Mouse (Mus musculus) forebrain, postnatal 0 days (tissue): Measurements from ENCODE around the gene Tent2. TPM values are rescaled to one million over a fixed set of nuclear protein-coding genes. Genes with fewer than 3 reads are reported as not detected.

Source experiments
- ATAC-seq: fragments of 200-750 bp; cut with Nextera tagmentation; 2 replicates; pipeline ENCODE4 v1.8.0; 2017; ENCODE audit warnings: mild to moderate bottlenecking, moderate library complexity
- DNase-seq: peaks from one replicate; pipeline ENCODE4 v3.0.0-alpha.2; 2015
- H3K27ac ChIP-seq: fragments of 300-500 bp; sonication (generic); 2 replicates; pipeline ENCODE4 v1.5.1; 2014; ENCODE audit warnings: low read depth, mild to moderate bottlenecking, antibody characterized with exemption, low read length, moderate library complexity, mixed read lengths
- H3K27me3 ChIP-seq: fragments of 300-500 bp; sonication (generic); 2 replicates; pipeline ENCODE4 v1.6.1; 2014; ENCODE audit warnings: mild to moderate bottlenecking, low read length, mixed read lengths; ENCODE audit not compliant: insufficient read depth
- H3K36me3 ChIP-seq: fragments of 300-500 bp; sonication (generic); 2 replicates; pipeline ENCODE4 v1.6.1; 2014; ENCODE audit warnings: mild to moderate bottlenecking, moderate library complexity; ENCODE audit not compliant: insufficient read depth
- H3K4me1 ChIP-seq: fragments of 300-500 bp; sonication (generic); 2 replicates; pipeline ENCODE4 v1.6.1; 2014; ENCODE audit warnings: antibody characterized with exemption; ENCODE audit not compliant: insufficient read depth
- H3K4me2 ChIP-seq: fragments of 300-500 bp; sonication (generic); 2 replicates; pipeline ENCODE4 v1.6.1; 2014; ENCODE audit warnings: low read depth, mild to moderate bottlenecking, moderate library complexity
- H3K4me3 ChIP-seq: fragments of 300-500 bp; sonication (generic); 2 replicates; pipeline ENCODE4 v1.5.1; 2014; ENCODE audit warnings: low read depth, low read length, mixed read lengths
- H3K9ac ChIP-seq: fragments of 300-500 bp; sonication (generic); 2 replicates; pipeline ENCODE4 v1.6.1; 2014; ENCODE audit warnings: mild to moderate bottlenecking
- H3K9me3 ChIP-seq: fragments of 300-500 bp; sonication (generic); 2 replicates; pipeline ENCODE4 v1.6.1; 2016; ENCODE audit warnings: low read length
- CTCF ChIP-seq: sonication (generic); IDR thresholded peaks from 2 replicates; pipeline ENCODE4 v1.5.1; 2016; ENCODE audit warnings: antibody characterized with exemption, control low read depth, low read depth
- WGBS: fragments of 180-500 bp; shearing (Covaris S2); extraction: QIAGEN DNeasy Blood & Tissue Kit; methylation state at CpG from one replicate; pipeline ENCODE4 v1.1.7; 2014; 5-methylcytosine and 5-hydroxymethylcytosine counted together
- polyA plus RNA-seq: library from polyadenylated mRNA; unstranded; fragments of >200 nt; fragmentation: Nextera tagmentation; extraction: Ambion mirVana; gene quantifications from 2 replicates; pipeline ENCODE4 v1.2.1, GENCODE M21; 2015
- total RNA-seq: library from RNA; depleted of rRNA; stranded (reverse); fragments of >200 nt; gene quantifications from 2 replicates; pipeline ENCODE4 v1.2.3, GENCODE M21; 2014; rRNA removed

Gene Tent2
- 31.4 and 51.7 TPM in 2 replicates for total RNA-seq
- 23.7 and 27.5 TPM in 2 replicates for polyA plus RNA-seq

DNA sequence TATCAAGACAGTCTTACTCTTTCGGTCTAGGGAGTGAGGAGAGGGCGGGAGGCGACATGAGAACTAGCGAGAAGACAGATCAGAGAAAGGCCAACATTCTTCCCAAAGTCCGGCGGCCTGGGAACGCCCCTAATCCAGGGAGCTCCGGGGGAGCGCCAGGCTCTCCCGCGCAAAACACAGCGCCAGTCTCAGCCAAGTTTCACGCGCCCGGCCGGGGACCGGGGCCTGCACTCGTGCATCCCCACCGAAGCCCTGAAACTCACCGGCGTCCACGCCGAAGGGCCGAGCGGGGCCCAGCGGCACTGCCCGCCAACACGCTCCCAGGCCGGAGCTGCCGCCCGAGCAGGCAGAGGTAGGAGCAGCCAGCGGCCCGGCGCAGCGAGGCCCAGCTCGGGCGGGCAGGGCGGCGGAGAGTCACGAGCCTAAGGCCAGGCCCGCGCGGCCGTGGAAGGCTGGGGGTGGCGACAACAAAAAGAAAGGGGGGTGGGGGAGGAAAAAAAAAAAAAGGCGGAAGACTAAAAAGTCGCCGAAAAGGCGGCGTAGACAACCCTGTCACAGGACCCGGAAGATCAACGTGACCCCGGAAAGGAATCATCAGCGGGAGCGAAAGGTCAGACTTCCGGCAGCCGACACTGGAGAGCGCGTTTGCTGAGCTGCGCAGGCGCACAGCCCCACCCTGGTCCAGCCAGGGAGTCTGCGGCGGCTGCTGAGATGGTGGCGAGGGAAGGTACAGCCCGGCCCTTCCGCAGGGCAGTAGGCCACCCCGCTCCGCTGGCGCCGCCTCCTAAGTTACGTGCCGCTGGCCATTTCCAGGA is at the start of gene Tent2:
TSS of gene Tent2 (minus strand) at position 555 of the 815 bp plus-strand sequence.
- ATAC-seq (peak; percentile 99), DNase-seq (peak; percentile 96)
- peak within 1 kb of the TSS; percentile 93 for H3K27ac ChIP-seq
- no peaks in the 10 kb centered on the region for H3K9me3 ChIP-seq
- peaks cover 9% of the 10 kb centered on the region; the same call in 1 of the 2 replicates for H3K4me1 ChIP-seq
- H3K9ac ChIP-seq = peak within 1 kb of the TSS; percentile 84
- 1% methylated on average over 71 of the region's 72 CpGs for WGBS
- H3K4me3 ChIP-seq = peak within 1 kb of the TSS; percentile 99
- peak within 1 kb of the TSS; percentile 65 for H3K4me2 ChIP-seq
- no peaks in the 10 kb centered on the region for H3K36me3 ChIP-seq
- peak; percentile 2; the same call in 1 of the 2 replicates for TF ChIP-seq CTCF
- H3K27me3 ChIP-seq = no peaks in the 10 kb centered on the region

DNA sequence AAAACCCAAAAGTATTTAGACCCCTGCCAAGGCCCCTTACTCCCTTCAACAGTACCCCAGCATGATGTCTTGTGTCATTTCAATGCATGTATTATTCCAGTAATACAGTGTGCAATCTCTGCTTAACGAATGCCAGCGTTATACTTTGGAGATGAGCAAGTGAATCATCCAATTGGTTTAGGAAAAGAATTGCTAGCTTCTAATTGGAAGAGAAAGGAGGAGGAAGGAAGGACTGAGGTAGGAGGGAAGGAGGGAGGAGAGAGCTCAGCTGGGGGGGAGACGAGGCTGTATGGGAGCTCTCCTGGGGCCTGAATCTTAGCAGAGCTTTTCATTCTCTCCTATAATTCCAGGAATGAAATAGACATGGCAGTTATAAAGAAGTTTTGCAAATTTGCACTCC is 49.0 kb upstream of the Tent2 start:
- TF ChIP-seq CTCF = no peak
- ATAC-seq (peak; percentile 75; the same call in 1 of the 2 replicates), DNase-seq (no peak)
- 21% methylated on average over 3 of the region's 3 CpGs for WGBS
- no peaks in the 10 kb centered on the region for H3K9me3 ChIP-seq
- H3K27me3 ChIP-seq = no peaks in the 10 kb centered on the region
- H3K4me3 ChIP-seq = no peak overlapping the region
- no peak overlapping the region for H3K27ac ChIP-seq
- H3K4me2 ChIP-seq = no peak overlapping the region
- H3K9ac ChIP-seq = no peak overlapping the region
- no peaks in the 10 kb centered on the region for H3K36me3 ChIP-seq
- 0 out of 2 replicates have a peak, but pooled peaks cover 2% of the 10 kb centered on the region for H3K4me1 ChIP-seq

DNA sequence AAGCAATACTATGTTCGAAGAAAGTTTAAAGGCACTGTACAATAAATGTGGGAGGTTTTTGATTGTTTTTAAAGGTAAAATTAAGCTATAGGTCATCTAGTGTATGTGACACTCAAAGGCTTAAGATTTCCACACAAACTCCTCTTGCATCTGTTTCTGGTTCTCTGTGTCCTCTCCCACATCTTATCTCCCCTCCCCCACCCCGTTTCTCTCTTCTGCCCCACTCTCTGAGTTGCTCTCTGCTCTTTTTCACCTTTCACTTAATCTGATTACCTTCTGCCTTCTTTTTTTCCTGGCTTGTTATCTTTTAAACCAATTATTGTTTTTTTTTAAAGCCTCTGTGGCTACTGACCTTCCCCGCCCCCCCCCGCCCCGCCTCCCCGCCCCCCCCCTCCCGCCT is 47.4 kb upstream of the Tent2 start:
- no peak overlapping the region for H3K9ac ChIP-seq
- no peak overlapping the region for H3K4me3 ChIP-seq
- H3K36me3 ChIP-seq = no peaks in the 10 kb centered on the region
- no peak for TF ChIP-seq CTCF
- no peak for DNase-seq
- no peaks in the 10 kb centered on the region for H3K27me3 ChIP-seq
- no peaks in the 10 kb centered on the region for H3K9me3 ChIP-seq
- H3K4me2 ChIP-seq = no peak overlapping the region
- H3K4me1 ChIP-seq = 0 out of 2 replicates have a peak, but pooled peaks cover 2% of the 10 kb centered on the region
- WGBS = 38% methylated on average over 7 of the region's 7 CpGs
- H3K27ac ChIP-seq = no peak overlapping the region
- no peak for ATAC-seq

DNA sequence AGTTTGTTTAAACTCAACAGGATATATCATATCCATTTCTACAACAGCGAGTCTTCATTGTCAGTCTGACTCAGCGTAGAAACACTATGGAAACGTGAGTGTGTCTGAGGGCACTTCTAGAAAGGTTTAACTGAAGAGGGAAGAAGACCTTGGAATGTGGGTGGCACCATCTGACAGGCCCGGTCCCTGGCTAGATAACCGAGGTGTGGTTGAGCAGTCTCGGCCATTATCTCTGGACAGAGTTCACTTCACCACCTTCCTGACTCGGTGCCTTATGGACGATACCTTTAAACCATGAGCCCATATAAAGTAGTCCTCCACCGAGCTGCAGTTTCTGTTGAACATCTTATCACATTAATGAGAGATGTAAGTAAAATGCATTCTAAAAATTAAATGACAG is 46.9 kb upstream of the Tent2 start:
- H3K4me1 ChIP-seq = 0 out of 2 replicates have a peak, but pooled peaks cover 2% of the 10 kb centered on the region
- no peak overlapping the region for H3K4me3 ChIP-seq
- no peak overlapping the region for H3K9ac ChIP-seq
- H3K9me3 ChIP-seq = no peaks in the 10 kb centered on the region
- H3K4me2 ChIP-seq = no peak overlapping the region
- H3K27me3 ChIP-seq = no peaks in the 10 kb centered on the region
- H3K27ac ChIP-seq = no peak overlapping the region
- 86% methylated on average over 9 of the region's 9 CpGs for WGBS
- no peak for DNase-seq
- no peaks in the 10 kb centered on the region for H3K36me3 ChIP-seq
- no peak for ATAC-seq
- TF ChIP-seq CTCF = no peak

DNA sequence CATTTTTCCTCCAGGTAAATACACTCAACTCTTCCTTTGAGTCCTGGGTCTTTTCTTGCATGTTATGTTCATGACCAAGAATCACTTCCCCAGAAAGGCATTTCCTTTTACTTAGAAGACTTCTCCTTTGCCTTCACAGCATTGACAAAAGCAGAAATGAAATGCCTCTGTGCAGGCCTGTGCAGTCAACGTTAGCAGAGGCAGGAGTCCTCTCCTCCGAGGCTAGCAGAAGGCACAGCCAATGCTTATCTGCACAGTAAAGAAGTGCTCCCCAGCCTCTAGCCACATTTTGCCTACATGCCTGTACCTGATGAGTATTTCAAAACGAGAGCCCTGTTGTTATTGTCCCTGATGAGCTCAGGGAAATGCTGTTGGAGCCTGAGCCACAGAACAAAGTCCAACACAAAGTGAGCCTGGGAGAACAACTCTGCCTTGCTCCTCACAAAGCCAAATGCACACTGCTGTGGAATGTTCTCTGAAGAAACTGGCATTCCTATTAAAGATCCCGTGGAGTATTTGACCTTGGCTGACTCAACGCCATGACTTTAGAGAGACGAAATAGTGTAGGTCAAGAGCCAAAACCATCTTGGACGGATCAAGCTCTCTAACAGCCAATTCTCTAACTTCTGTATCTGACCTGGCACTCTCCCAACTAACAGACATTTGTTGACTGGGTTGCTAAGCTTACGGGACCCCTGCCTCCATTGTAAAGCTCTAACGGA is 45.7 kb upstream of the Tent2 start:
- no peaks in the 10 kb centered on the region for H3K36me3 ChIP-seq
- ATAC-seq (no peak), DNase-seq (no peak)
- H3K27ac ChIP-seq = no peak overlapping the region
- WGBS = 74% methylated on average over 9 of the region's 9 CpGs
- 0 out of 2 replicates have a peak, but pooled peaks cover 2% of the 10 kb centered on the region for H3K4me1 ChIP-seq
- H3K9ac ChIP-seq = no peak overlapping the region
- no peak overlapping the region for H3K4me2 ChIP-seq
- no peaks in the 10 kb centered on the region for H3K27me3 ChIP-seq
- H3K4me3 ChIP-seq = no peak overlapping the region
- TF ChIP-seq CTCF = no peak
- no peaks in the 10 kb centered on the region for H3K9me3 ChIP-seq

DNA sequence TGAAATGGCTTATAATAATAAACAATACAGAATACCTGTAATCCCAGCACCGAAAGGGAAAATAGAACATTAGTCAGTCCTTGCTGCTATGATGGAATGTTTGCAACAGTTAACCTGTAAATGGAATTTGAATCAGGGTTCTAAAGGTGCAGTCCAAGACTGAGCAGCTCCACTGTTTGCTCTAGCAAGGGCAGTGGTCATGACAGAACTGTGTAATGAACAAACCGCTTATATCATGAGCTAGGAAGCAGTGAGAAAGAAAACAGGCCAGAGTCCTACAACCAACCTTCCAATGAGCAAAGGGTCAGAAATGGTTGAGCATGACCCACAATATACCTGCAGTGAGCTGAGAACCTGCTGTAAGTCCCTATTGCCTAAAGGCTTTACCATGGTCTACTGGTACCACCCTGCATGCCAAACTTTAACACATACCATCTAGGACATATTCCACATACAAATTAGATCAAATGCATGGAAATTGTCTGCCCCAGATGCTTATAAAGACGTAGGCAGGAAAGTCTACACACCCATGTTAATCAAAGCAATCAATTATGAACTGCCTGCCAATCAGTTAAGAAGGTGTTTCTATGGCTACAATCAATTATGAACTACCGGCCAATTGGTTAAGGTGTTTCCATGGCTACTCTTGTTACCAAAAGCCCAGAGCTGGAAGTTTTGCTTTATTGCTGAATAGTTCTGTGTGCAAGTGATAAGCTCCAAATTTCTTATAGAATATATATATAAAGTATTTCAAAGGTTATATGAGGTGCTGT is 42.3 kb upstream of the Tent2 start:
- no peaks in the 10 kb centered on the region for H3K4me1 ChIP-seq
- H3K9me3 ChIP-seq = no peaks in the 10 kb centered on the region
- H3K4me3 ChIP-seq = no peak overlapping the region
- no peak overlapping the region for H3K27ac ChIP-seq
- no peak overlapping the region for H3K4me2 ChIP-seq
- 72% methylated on average over 4 of the region's 4 CpGs for WGBS
- H3K9ac ChIP-seq = no peak overlapping the region
- no peak for TF ChIP-seq CTCF
- no peaks in the 10 kb centered on the region for H3K27me3 ChIP-seq
- ATAC-seq (no peak), DNase-seq (no peak)
- no peaks in the 10 kb centered on the region for H3K36me3 ChIP-seq
